Mouse (Mus musculus): Measurements from ENCODE around the gene Atl2. TPM values are rescaled to one million over a fixed set of nuclear protein-coding genes. Genes with fewer than 3 reads are reported as not detected.
A peak's percentile ranks its signal among the peaks of the same experiment; 100 is the strongest.

The Atl2 gene
- polyA plus RNA-seq, 1 experiment from 2014 or later = 28.2 TPM

DNA sequence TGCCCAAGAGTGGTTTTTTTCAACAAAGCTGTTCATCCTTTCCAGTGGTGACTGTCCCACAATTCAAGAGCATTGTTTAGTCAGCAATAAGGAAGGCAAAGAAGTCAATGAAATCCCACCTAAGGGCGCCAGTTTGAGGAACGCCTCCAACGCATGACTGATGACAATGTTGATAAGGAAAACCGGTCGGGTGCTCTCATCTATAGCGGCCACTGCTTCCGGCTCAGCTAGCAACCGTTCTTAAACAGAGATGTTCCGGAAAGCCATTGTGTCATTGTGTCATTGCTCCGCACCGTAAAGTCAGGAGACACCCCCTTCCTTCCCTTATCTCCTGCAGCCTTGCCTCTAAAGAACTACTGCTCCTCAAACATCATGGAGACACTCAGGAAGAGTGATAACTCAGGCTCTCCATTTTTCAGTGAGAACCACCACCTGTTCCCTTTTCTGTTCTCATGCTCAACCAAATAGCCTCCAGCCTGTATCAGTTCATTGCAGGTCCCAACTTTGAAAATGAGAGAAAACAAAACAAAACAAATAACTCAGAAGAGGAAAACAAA lies 30.0 kb upstream of the Atl2 start:
- no peak for ATAC-seq
- no peak for DNase-seq (ENCODE audit: low spot score)
- 91% methylated on average over 11 of the region's 11 CpGs for WGBS
- H3K4me3 ChIP-seq (ENCODE audit: low read depth, low read length) = no peak overlapping the region
- no peak overlapping the region for H3K9ac ChIP-seq (ENCODE audit: low read length)
- H3K9me3 ChIP-seq (replicated peaks; ENCODE audit: control insufficient read depth, low read length) = no peaks in the 10 kb centered on the region
- no peak overlapping the region for H3K4me2 ChIP-seq (ENCODE audit: low read length)
- H3K27ac ChIP-seq (ENCODE audit: low read depth, low read length) = no peak overlapping the region
- no peaks in the 10 kb centered on the region for H3K36me3 ChIP-seq (ENCODE audit: control insufficient read depth, insufficient read depth, low read length)
- no peaks in the 10 kb centered on the region for H3K4me1 ChIP-seq (ENCODE audit: control insufficient read depth, insufficient read depth, low read length)
- no peaks in the 10 kb centered on the region for H3K27me3 ChIP-seq (replicated peaks; ENCODE audit: control insufficient read depth, insufficient read depth, low read length)

DNA sequence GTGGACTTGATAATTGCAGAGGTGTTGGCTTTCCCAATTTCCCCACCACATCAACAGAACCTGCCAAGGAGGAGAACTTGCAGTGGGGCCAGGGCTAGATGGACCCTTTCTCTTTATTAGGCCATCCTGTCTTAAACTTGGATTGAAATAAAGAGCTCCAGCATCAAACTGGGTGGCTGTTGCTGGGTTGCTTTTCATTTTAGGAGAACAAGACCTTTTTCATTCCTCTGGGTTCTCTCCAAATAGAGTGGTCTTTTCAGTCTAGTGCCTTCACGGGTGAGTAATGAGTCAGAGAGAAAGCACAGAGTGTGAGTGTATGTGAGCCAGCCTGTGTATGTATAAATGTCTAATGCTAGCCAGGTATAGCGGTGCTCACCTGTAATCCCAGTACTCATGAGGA lies 24.4 kb upstream of the Atl2 start:
- DNase-seq (ENCODE audit: low spot score) (no peak), ATAC-seq (no peak)
- Histone ChIP-seq H3K9ac (ENCODE audit: low read length) (no peak overlapping the region), H3K27ac (ENCODE audit: low read depth, low read length) (no peak overlapping the region), H3K27me3 (replicated peaks; ENCODE audit: control insufficient read depth, insufficient read depth, low read length) (no peaks in the 10 kb centered on the region), H3K4me3 (ENCODE audit: low read depth, low read length) (no peak overlapping the region), H3K36me3 (ENCODE audit: control insufficient read depth, insufficient read depth, low read length) (no peaks in the 10 kb centered on the region), H3K9me3 (replicated peaks; ENCODE audit: control insufficient read depth, low read length) (no peaks in the 10 kb centered on the region), H3K4me2 (ENCODE audit: low read length) (no peak overlapping the region), H3K4me1 (ENCODE audit: control insufficient read depth, insufficient read depth, low read length) (no peaks in the 10 kb centered on the region)
- WGBS = 86% methylated on average over 2 of the region's 2 CpGs

DNA sequence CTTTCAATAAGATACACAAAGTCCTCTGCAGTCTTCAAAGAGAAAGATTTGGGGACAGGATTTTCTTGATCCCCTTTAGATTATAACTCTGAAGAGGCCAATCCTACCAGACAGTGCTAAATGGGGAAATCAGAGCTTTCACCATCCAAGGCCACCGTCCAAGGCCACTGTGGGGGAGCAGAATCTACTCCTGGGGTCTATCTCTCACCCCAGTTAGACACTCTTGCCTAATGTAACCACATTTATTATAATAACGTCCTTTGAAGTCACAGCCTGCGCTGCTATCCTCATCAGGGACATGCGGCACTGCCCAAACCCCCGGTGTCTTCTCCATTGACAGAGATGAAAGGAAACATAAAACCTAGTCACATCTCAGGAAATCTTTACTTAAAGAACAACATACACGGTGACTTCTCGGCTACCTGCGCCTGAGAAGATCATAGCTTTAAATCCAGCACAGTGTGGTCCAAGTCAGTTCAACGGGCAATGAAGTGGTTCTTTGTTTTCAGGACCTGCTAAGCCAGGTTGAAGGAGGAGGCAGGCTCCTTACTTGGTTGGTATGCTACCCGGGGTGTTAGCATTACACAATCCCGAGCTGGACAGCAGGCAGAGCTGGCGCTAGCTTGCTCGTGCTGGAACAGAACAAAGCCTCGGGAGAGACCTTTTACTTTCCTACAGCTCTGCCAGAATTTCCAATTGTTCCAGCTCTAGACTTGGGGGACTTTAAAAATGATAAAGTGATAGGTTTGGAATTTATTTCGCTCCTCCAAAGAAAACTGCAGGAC lies 23.8 kb upstream of the Atl2 start:
- Histone ChIP-seq H3K9ac (ENCODE audit: low read length) (no peak overlapping the region), H3K36me3 (ENCODE audit: control insufficient read depth, insufficient read depth, low read length) (no peaks in the 10 kb centered on the region), H3K4me2 (ENCODE audit: low read length) (no peak overlapping the region), H3K4me3 (ENCODE audit: low read depth, low read length) (no peak overlapping the region), H3K4me1 (ENCODE audit: control insufficient read depth, insufficient read depth, low read length) (no peaks in the 10 kb centered on the region), H3K9me3 (replicated peaks; ENCODE audit: control insufficient read depth, low read length) (no peaks in the 10 kb centered on the region), H3K27me3 (replicated peaks; ENCODE audit: control insufficient read depth, insufficient read depth, low read length) (no peaks in the 10 kb centered on the region), H3K27ac (ENCODE audit: low read depth, low read length) (no peak overlapping the region)
- 64% methylated on average over 15 of the region's 15 CpGs for WGBS
- DNase-seq (ENCODE audit: low spot score) = peak; percentile 17
- ATAC-seq = no peak

DNA sequence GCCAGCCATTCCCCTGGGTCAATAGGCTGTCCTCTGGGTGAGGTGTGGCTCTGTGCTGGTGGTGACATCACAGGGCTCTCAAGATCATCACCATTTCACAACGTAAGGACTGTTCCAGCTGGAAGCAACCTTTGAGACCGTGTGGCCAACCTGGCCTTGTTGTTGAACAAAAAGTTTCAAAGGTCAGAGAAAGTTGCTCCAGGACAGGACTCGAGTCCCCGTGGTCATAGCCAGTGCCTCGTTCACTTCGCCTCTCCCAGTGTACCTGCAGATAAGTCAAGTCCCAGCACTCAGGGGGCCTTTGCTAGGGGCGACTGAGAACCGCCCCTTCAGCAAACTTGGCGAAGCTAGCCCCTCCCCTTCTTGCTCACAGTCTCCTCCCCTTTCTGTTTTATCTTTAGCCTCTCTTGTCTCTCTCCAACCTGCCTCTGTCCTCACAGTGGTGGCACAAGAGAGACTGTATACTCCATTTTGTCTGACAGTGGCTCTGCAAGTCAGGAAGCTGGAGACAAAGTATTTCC lies 22.6 kb upstream of the Atl2 start:
- Histone ChIP-seq H3K27me3 (replicated peaks; ENCODE audit: control insufficient read depth, insufficient read depth, low read length) (no peaks in the 10 kb centered on the region), H3K27ac (ENCODE audit: low read depth, low read length) (no peak overlapping the region), H3K4me1 (ENCODE audit: control insufficient read depth, insufficient read depth, low read length) (no peaks in the 10 kb centered on the region), H3K36me3 (ENCODE audit: control insufficient read depth, insufficient read depth, low read length) (no peaks in the 10 kb centered on the region), H3K9ac (ENCODE audit: low read length) (no peak overlapping the region), H3K4me3 (ENCODE audit: low read depth, low read length) (no peak overlapping the region), H3K9me3 (replicated peaks; ENCODE audit: control insufficient read depth, low read length) (no peaks in the 10 kb centered on the region), H3K4me2 (ENCODE audit: low read length) (no peak overlapping the region)
- WGBS = 31% methylated on average over 9 of the region's 9 CpGs
- DNase-seq (ENCODE audit: low spot score) (no peak), ATAC-seq (no peak)

DNA sequence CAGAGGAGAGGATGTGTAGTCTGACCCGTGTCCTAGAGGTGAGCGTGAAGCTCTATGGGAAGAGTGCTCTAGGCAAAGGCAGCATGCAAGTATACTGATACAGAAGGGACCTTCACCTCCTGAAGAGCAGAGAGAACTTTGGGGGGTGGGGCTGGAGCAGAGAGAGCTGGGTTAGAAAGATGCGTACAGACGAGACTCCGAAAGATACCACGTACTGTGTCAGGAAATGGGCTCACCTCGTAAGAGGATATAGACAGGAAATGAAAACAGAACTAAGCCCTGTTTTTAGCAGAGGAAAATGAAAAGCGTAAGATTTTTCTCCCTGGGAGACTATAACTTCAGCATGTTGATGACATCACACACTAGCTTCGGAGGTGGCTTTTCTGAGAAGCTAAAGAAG lies 21.1 kb upstream of the Atl2 start:
- WGBS = 87% methylated on average over 9 of the region's 9 CpGs
- no peaks in the 10 kb centered on the region for H3K4me1 ChIP-seq (ENCODE audit: control insufficient read depth, insufficient read depth, low read length)
- no peak overlapping the region for H3K27ac ChIP-seq (ENCODE audit: low read depth, low read length)

DNA sequence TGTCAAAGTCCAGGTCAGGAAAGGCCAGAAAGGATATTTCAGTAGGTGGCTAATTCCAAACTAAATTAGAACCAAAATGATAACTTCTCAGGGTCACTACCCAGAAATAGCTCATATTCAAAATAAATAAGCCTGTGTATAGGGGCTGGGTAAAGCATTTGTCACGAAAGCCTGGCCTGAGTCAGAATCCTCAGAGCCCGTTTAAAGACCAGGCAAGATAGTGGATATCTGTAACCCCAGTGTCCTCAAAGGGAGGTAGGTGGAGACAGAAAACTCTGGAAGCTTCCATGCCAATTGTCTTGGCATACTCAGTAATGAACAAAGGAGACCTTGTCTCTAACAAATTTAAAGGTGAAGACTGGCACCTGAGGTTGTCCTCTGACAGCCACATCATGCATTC lies 16.3 kb upstream of the Atl2 start:
- H3K4me1 ChIP-seq (ENCODE audit: control insufficient read depth, insufficient read depth, low read length) = no peaks in the 10 kb centered on the region
- H3K36me3 ChIP-seq (ENCODE audit: control insufficient read depth, insufficient read depth, low read length) = no peaks in the 10 kb centered on the region
- no peak overlapping the region for H3K4me2 ChIP-seq (ENCODE audit: low read length)
- no peak overlapping the region for H3K4me3 ChIP-seq (ENCODE audit: low read depth, low read length)
- H3K9ac ChIP-seq (ENCODE audit: low read length) = no peak overlapping the region
- no peak for ATAC-seq
- WGBS = 85% methylated on average over 2 of the region's 2 CpGs
- no peak overlapping the region for H3K27ac ChIP-seq (ENCODE audit: low read depth, low read length)
- DNase-seq (ENCODE audit: low spot score) = no peak
- H3K27me3 ChIP-seq (replicated peaks; ENCODE audit: control insufficient read depth, insufficient read depth, low read length) = no peaks in the 10 kb centered on the region
- no peaks in the 10 kb centered on the region for H3K9me3 ChIP-seq (replicated peaks; ENCODE audit: control insufficient read depth, low read length)

More for the DNA sequence above, 21.1 kb upstream of the Atl2 start:
- no peaks in the 10 kb centered on the region for H3K9me3 ChIP-seq (replicated peaks; ENCODE audit: control insufficient read depth, low read length)
- DNase-seq (ENCODE audit: low spot score) (no peak), ATAC-seq (no peak)
- H3K4me3 ChIP-seq (ENCODE audit: low read depth, low read length) = no peak overlapping the region
- H3K9ac ChIP-seq (ENCODE audit: low read length) = no peak overlapping the region
- no peaks in the 10 kb centered on the region for H3K36me3 ChIP-seq (ENCODE audit: control insufficient read depth, insufficient read depth, low read length)
- no peak overlapping the region for H3K4me2 ChIP-seq (ENCODE audit: low read length)
- H3K27me3 ChIP-seq (replicated peaks; ENCODE audit: control insufficient read depth, insufficient read depth, low read length) = no peaks in the 10 kb centered on the region

DNA sequence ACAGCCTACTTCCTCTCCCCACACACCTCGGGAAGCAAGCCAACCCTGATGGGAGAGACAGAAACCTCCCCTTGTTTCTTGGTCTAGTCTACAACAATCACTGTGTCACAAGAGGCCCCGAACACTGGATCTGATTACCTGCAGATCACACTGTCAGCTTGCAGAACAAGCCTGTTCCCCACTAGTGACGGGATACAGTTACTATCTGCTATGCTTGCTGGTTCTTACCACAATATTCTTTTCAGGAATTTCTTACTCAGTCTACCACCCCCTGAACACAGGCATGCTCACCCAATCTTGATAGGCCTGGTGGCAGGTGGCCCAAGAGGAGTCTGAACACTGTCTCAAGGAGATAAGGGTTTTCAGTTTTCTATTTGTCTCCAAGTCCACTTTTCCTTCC lies 15.8 kb upstream of the Atl2 start:
- Histone ChIP-seq H3K4me2 (ENCODE audit: low read length) (no peak overlapping the region), H3K27ac (ENCODE audit: low read depth, low read length) (no peak overlapping the region), H3K27me3 (replicated peaks; ENCODE audit: control insufficient read depth, insufficient read depth, low read length) (no peaks in the 10 kb centered on the region), H3K4me3 (ENCODE audit: low read depth, low read length) (no peak overlapping the region), H3K4me1 (ENCODE audit: control insufficient read depth, insufficient read depth, low read length) (no peaks in the 10 kb centered on the region), H3K9ac (ENCODE audit: low read length) (no peak overlapping the region), H3K36me3 (ENCODE audit: control insufficient read depth, insufficient read depth, low read length) (no peaks in the 10 kb centered on the region), H3K9me3 (replicated peaks; ENCODE audit: control insufficient read depth, low read length) (no peaks in the 10 kb centered on the region)
- WGBS = 75% methylated on average over 3 of the region's 3 CpGs
- ATAC-seq = no peak
- DNase-seq (ENCODE audit: low spot score) = no peak

DNA sequence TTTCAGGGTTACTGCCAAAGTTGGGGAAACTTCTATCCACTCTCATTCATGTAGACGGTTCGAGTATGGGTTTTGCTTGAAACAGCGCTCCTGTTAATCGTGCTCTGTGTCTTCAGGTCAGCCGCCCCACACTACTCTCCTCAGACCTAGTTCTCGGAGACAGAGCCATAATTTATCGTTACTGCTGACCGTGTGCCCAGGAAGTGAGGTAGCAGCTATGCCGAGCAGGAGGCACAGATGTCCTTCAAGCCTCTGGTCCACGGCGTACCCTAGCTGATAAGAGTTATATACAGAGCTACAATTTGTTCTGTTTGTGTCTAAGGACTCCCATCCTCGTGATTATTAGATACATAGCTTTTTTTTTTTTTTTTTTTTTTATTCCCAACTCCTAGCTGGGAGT lies 13.6 kb upstream of the Atl2 start:
- Histone ChIP-seq H3K9me3 (replicated peaks; ENCODE audit: control insufficient read depth, low read length) (no peaks in the 10 kb centered on the region), H3K27me3 (replicated peaks; ENCODE audit: control insufficient read depth, insufficient read depth, low read length) (no peaks in the 10 kb centered on the region), H3K27ac (ENCODE audit: low read depth, low read length) (no peak overlapping the region), H3K4me1 (ENCODE audit: control insufficient read depth, insufficient read depth, low read length) (no peaks in the 10 kb centered on the region), H3K4me3 (ENCODE audit: low read depth, low read length) (no peak overlapping the region), H3K4me2 (ENCODE audit: low read length) (no peak overlapping the region), H3K36me3 (ENCODE audit: control insufficient read depth, insufficient read depth, low read length) (no peaks in the 10 kb centered on the region), H3K9ac (ENCODE audit: low read length) (no peak overlapping the region)
- WGBS = 89% methylated on average over 12 of the region's 12 CpGs
- ATAC-seq (no peak), DNase-seq (ENCODE audit: low spot score) (no peak)

DNA sequence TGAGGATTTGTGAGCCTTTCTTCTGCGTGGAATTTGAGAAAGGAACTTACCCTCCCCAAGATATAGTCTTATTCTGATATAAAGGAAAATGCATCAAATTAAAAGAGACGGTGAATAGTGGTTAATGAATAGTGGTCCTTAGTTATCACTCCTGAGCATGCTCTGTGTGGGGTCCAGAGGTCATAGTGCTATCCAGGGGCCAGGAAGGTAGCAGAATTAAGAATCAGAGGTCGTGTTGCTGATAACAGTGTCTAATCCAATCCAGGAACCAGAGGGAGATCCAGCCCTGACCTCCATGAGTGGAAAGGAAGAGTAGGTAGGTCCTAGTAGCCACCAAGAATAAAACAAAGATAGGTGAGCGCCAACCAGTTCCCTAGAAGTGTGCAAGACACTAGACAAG lies 11.8 kb upstream of the Atl2 start:
- no peak overlapping the region for H3K9ac ChIP-seq (ENCODE audit: low read length)
- no peaks in the 10 kb centered on the region for H3K27me3 ChIP-seq (replicated peaks; ENCODE audit: control insufficient read depth, insufficient read depth, low read length)
- H3K36me3 ChIP-seq (ENCODE audit: control insufficient read depth, insufficient read depth, low read length) = no peaks in the 10 kb centered on the region
- H3K27ac ChIP-seq (ENCODE audit: low read depth, low read length) = no peak overlapping the region
- DNase-seq (ENCODE audit: low spot score) = no peak
- no peak overlapping the region for H3K4me3 ChIP-seq (ENCODE audit: low read depth, low read length)
- H3K4me2 ChIP-seq (ENCODE audit: low read length) = no peak overlapping the region
- 72% methylated on average over 4 of the region's 4 CpGs for WGBS
- no peak for ATAC-seq
- H3K4me1 ChIP-seq (ENCODE audit: control insufficient read depth, insufficient read depth, low read length) = no peaks in the 10 kb centered on the region
- H3K9me3 ChIP-seq (replicated peaks; ENCODE audit: control insufficient read depth, low read length) = no peaks in the 10 kb centered on the region
